Mouse (Mus musculus): ENCODE results near the gene Enpp1.

Gene Enpp1

DNA sequence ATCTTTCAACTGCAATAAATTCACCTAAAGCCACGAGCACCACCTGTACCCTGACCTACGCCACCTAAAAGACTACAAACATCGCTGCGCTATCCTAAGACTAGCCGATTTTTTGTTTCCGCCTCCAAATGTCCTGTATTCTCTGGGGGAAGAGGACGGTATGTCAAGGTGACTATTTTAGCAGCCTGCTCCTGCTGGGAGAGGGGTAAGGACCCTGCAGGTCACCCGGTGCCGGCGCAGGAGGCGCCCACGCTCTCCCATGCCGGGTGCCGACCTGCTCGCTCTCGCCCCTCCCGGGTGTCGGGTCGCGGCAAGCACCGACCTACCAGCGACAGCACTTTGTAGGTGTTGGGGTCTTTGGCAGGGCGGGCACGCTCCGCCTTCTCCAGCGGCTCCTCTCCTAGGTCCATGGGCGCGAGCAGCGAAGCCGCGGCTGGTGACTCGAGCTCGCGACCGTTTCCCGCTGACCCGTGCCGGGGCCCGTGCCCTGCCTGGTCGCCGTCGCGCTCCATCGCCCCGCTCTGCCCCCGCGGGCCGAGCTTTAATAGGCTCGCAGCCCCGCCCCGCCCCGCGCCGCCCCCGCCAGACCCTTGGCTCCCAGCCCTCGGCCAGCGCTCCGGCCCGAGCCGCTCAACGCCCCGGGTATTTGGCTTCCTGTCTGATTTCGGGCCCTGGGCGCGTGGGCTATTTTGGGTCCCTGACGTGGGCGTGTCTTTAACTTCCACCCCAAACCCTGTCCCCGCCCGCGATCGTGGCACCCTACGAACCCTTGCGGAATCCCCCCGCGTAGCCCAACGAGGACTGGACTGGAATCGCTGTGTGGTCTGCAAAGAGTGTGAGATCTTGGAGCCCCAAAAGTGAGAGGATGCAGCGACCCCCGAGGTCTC lies at the start of gene Enpp1:
Gene Enpp1, minus strand, starts transcription at position 680 of the 887 bp plus-strand sequence.
- no peak for DNase-seq (ENCODE audit: extremely low read depth, low read depth, low spot score)

DNA sequence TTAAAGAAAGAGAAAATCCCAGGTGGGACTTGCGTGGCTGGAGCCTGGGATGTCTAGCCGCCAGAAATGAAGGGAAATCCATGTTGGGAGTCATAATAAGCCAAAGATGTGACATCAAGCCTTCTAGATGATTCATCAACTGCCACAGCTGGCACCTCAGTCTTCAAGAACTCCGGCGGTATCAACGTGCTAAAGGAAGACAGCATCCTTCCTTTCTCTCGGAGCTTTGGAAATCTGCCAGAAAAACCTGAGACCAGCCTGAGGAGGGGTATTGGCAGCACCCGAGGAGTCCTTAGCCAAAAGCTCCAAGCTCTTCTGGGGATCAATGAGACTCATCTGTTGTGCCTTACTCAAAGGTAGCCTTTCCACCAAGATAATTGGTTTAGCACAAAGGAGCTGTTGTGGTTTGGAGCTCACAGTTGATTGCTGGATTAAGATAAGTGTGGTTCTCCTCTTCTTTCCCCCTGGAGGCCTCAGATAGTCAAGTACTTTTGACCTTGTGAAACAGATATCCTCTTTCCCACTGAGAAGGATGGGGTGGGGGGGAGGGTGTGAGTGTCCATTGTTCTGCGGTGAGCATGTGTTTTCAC lies 46.5 kb upstream of the Enpp1 start:
- no peak for DNase-seq (ENCODE audit: extremely low read depth, low read depth, low spot score)

DNA sequence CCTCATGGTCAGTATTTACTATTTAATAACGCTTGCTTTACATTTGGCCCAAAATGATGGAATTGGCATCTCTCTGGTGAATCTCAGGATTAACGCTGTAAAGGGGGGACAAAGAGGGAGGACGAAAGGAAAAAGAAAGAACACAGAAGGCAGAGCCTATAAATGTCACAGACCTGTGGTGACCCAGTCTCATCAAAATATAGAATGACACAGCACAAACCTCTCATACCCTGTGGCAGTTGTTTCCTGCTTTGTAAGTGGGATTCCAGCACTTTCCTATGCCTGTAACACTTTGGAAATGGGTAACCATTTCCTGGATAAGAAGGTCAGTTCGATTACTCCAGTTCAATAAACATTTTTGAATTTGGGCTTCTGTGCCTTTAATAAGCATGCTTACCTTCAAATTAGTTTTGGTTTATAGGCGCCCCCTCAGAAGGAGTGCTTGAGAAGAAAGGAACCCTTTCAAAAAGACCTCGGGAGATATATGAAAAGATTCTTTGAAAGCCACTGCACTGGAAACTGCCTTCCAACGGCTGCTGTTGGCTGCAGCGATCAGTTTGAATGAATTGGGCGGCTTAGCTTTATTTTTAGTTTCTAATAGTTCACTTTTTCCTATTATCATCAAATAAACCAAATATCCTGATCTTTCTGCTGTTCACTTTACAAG lies 43.0 kb upstream of the Enpp1 start:
- no peak for DNase-seq (ENCODE audit: extremely low read depth, low read depth, low spot score)

DNA sequence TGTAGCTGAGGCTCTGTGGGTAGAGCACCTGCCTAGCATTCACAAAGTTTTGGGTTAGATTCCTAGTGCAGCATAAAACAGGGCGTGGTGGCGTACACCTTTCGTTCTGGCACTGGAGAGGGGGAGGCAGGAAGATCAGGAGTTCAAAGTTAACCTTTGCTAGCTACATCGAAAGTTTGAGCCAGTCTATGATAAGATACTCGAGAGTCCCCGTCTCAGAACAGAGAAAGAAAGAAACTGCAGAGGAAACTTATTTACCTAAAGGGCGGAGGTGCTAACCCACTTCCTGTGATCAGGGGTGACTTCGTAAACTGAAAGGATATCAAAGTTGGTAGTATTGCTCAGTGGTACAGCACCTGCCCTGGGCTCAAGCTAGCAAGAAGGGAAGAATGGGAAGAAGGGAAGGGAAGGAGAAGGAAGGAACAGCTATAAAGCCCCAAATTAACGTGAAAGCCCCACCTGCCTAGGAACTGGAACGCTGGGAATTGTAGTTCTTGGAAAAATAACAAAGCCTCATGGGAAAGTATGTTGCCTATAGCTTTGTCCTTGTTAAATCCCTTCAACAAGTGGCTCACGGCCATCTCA lies 42.4 kb upstream of the Enpp1 start:
- no peak for DNase-seq (ENCODE audit: extremely low read depth, low read depth, low spot score)

DNA sequence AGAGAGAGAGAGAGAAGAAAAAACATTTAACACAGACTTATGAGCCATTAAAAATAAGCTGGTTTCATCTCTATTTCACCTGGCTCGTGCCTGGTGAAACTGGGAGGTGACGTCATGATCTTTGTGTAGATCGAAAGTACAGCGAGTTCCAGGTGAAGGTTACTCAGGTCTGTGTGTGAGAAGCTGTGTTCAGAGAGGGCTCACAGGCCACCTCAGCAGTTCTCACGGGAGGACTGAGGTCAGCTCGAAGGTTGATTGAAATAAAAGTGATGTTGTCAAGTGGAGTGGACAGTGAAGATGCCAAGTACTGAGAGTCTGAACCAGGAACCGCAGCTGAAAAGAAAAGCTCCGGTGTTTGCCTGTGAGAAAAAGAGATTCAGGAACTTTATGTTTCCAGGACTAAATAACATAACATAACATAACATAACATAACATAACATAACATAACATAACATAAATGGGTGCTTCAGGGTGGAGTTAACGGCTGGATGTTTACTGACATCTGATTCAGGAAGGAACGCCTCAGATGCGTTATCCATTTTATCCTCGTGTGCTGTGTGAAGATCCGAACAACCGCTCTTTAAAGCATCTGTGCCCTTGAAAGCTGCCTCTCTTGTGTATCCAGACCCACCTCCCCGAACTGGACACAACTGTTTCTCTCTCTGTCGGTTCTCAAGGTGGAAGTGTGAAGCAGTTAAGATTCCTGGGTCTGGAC lies 41.7 kb upstream of the Enpp1 start:
- DNase-seq (ENCODE audit: extremely low read depth, low read depth, low spot score), result no peak

DNA sequence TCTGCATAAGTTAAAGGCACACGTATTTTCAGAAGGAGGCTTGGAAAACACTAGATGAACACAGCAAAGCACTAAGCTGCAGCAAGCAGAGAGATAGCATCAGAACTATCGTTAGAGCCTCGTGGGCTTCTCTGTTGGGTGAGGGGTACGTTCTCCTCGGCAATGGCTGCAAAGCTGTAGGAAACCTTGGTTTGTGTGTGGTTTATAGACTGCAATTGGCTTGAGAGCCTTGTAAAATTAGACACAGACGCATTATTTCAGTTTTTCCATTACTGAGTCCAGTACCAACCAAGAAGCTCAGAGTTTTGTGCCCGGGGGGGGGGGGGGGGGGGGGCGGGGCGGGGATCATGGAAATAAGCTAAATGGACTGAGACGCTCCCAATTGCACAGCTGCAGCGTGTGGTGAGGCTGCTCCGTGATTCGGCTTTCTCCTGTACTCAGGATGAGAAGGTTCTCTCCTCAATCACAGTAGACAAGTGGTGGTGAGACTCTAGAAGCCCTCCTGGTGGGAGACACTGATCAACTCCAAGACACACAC lies 31.1 kb upstream of the Enpp1 start:
- no peak for DNase-seq (ENCODE audit: extremely low read depth, low read depth, low spot score)

DNA sequence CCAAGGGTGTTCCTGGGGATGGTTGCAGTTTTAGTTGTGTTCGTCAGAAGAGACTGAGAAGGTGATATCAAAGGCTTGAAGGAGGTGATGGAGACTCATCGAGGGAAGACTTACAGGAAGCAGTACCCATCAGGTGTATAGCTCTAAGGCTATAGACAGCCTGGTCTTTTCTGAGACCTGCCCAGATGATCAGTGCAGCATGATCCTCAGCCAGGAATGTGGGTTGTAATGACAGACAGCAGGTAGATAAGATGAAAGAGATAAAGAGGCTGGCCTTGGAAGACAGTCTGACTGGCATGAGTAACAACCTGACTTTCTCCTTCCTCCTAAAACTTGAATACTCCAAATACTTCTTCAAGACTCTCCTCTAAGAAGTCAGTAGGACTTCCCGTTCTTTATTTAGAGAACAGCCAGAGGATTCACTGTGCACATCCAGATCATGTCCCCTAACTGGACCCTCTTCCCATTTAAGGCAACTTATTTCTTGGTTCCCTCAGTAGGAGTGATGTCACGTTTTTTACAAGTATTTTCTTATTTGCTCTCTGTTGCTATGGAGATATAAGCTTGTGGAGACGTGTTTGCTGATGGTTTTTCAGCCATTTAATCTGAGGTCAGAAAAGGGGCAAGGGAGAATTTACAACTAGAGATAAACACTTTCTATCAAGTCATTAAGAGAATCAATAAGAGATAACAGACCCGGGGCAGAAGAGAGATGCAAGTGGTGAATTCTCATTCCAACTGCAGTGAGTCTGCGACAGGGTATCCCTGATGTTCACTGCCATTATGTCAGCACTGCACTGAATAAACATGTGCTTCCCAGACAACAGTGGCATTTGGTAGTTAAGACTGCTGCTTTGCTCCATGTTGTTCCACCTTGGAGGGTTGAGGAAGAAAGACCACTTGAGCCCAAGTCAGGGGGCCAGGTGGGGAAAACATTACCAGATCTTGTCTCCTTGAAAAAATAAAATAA lies 29.6 kb upstream of the Enpp1 start:
- no peak for DNase-seq (ENCODE audit: extremely low read depth, low read depth, low spot score)

DNA sequence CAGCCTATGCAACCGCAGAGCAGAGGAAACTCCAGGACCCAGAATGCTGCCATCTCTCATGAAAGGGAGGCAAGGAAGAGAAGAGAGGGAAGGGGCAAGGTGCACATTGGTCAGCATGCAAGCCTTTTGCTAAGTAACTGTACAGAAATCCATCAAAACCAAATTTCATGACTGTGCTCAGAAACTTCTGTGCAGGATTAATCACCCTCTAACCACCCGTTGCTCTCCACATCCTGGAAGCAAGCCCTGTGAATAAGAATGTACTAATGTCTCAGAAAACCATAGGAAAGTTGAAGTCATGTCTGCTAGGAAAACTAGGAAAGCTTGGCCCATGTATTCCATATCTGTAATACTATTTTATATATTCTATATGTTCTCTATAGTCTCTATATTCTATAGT lies 27.2 kb upstream of the Enpp1 start:
- DNase-seq (ENCODE audit: extremely low read depth, low read depth, low spot score), result no peak

DNA sequence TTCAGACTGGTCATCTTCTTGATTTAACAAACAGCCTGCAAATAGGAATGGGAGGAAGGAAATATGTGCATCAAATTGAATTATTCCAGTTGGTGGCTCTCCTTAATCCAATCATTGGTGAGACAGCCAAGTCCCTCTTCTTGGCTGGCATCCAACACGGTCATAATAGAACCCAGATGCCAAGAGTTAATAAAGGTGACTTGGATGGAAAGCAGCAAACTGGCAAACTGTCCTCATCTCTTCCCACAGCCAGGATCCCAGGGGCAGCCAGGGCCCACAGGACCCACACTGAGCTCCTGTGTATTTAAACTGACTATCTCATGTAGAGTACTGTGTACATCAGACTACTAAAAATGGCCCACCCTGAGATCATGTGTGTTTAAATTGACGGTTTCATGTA lies 26.5 kb upstream of the Enpp1 start:
- no peak for DNase-seq (ENCODE audit: extremely low read depth, low read depth, low spot score)

DNA sequence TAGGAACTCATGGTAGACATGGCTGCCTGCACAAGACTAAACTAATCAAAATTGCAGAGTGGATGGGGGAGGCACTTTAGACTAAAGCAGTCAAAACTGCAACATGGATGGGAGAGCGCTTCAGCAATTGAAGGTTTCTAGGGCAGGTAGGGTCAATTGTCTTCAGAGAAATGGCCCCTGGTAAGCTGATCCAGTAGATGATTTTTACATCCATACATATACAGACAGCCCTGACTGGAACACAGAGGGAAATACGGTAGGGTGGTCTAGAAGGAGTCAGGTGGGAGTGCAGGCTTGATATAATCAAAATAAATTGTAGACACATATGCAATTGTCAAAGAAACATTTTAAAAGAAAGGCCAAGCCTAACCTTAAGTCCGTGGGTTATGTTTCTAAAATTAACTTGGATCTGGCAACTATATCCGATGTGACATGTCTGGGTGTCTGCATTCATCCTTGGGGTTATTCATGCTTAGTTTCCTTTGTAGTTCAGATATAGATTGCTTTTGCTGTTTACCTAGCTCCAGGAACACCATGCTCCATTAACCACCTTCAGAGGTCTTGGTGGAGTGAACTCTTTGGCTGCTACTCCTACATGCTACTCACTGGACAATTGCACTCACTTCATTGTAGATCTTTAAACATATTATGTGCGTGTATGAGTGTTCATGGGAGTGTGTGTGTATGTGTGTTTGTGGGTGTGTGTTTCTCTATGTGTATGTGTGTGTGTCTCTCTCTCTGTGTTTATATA lies 23.2 kb upstream of the Enpp1 start:
- DNase-seq (ENCODE audit: extremely low read depth, low read depth, low spot score), result no peak

DNA sequence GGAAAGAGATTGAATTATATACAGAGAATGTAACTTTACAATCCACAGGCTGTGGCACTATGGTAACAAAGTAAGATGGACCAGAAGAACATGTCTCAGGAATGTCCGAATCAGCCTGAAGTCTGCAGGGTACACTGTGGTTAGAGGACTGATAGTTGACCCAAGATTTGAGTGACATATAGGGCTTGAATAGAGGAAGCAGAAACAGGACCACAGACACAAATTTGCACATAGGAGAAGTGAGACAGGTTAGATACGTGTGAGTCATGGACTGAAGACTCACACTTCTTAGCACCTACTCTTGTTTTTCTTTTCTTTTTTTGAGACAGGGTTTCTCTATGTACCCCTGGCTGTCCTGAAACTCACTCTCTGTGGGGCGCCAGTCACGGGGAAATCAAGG lies 15.5 kb upstream of the Enpp1 start:
- DNase-seq (ENCODE audit: extremely low read depth, low read depth, low spot score), result no peak

DNA sequence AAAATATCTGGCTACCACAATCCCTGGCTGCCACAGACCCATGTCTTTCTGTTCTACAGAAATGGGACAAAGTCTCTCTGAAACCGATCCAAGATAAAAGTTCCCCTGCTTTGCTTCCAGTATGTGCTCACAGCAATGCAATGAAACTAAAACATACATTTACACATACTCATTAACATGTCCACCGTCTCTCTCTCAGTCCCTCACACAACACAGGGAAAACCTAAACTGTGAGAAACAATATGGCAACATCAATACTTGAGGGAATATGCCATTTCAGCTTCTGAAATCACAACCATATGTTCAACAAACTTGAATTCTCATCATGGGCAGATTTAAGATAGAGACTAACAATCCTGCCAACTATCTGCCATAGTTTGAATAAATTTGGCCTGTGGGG lies 13.2 kb upstream of the Enpp1 start:
- no peak for DNase-seq (ENCODE audit: extremely low read depth, low read depth, low spot score)

DNA sequence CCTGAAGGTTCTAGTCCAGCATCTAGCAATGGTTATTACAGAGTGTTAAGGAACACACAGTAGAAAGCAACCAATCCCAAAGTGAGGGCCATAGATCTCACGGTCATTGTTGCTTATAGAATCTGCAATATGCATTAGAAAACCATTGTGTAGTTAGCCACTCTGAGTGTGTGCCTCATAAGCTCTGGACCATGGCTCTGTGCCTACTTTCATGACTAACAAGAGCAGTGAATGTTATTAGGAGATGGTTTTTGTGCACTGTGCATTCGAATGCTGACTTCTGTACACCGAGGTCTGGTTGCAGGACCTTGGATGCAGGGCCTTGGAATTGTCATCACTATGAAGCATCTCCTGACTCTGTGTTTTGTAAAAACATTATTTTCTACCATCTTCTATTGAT lies 9.9 kb upstream of the Enpp1 start:
- DNase-seq (ENCODE audit: extremely low read depth, low read depth, low spot score), result no peak

DNA sequence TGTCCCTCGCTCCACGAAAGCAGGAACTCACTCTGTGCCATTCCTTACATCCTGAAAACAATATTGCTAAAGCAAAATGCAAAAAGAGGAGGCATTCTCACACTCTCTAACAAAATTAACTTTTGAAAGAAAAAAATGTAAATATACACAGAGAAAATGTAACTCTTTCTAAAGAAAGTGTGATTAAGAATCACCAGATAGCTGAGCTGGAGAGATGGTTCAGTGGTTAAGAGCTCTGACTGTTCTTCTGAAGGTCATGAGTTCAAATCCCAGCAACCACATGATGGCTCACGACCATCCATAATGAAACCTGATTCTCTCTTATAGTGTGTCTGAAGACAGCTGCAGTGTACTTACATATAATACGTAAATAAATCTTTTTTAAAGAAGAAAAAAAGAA lies 7.4 kb upstream of the Enpp1 start:
- DNase-seq (ENCODE audit: extremely low read depth, low read depth, low spot score), result no peak

DNA sequence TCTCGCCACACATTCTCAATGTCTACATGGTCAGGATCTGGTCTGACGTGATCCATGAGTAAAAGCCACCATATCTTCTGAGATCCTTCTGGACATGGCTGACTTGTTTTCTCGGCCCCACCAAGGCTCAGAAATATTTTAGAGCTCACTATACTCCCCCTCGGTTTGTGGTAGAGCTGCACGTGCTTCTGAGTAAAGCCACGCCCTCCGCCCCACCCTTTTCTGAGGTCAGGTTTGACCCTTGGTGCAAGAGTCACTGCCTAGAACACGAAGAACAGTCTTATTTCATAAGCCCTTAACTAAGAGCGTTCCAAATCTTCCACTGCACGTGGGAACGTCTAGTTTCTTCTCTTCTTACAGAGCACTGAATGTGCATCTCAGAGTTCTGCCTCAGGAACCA lies 6.8 kb upstream of the Enpp1 start:
- DNase-seq (ENCODE audit: extremely low read depth, low read depth, low spot score), result no peak

DNA sequence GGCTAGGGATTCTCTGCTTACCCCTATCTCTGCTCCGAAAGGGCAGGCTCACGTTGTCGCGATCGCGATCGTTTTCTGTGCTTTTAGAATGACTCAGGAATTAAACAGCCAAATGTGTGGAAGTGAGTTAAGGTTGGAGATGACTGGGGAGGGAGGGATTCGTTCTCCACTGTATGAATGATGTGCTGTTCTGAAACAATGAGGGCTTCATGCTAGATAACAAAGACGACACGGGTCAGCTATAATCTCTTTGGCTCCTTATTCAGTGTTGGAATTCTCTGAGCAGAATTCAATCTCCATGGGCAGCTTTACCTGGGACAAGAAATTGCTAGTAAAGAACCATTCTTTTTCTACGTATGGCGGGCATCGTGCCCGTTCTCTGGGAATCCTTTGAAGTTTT lies 6.1 kb upstream of the Enpp1 start:
- DNase-seq (ENCODE audit: extremely low read depth, low read depth, low spot score), result no peak

DNA sequence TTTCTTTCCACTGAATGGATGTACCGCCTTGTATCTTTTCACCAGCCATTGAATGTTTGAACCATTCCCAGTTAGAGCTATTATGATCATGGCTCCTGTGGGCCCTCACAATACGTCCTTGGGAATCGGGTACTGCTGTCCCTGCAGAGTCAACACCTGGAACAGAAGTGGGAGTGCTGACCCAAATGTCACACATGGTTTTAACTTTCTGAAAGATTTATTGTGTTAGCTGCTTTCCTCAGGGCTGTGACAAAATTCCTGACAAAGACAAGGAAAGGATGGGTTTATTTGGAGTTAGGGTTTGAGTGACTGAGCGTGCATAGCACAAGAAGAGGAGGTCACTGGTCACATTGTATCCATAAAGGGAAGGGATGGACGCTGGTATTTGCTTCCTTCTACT lies 4.3 kb upstream of the Enpp1 start:
- no peak for DNase-seq (ENCODE audit: extremely low read depth, low read depth, low spot score)

DNA sequence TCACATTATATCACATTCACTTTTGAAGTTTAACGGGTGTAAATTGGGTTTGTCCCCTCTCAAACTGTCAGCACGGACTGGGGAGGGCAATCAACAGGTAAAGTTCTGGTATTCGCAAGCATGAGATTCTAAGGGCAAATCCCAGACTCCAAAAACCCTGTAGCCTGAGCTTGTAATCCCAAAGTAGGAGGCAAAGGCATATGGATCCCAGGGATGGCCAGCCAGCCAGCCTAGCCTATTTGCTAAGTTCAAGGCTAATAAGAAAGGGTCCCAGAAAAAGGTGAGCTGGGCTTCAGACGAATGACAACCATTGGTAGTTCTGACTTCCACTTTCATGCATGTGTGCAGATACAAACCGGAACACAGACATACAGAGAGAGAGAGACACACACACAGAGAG lies 942 bp upstream of the Enpp1 start:
- no peak for DNase-seq (ENCODE audit: extremely low read depth, low read depth, low spot score)

DNA sequence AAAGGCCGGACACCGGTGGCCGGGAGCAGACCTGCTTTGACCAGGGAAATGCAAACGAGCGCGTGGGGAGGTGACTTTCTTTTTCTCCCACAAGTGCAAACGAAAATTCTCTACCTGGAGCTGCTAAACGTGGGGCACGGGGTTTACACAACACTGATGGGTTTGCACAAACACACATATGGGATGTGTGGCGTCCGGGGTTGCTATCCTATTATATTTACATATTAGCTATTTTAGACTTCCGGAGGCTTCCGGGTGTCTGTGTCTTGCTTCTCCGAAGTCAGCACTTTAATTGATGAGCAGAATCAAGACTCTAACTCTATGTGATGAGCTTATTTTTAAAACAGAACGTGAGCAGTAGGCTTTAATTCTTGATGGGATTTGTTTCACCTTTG lies 405 bp upstream of the Enpp1 start:
- no peak for DNase-seq (ENCODE audit: extremely low read depth, low read depth, low spot score)

All from fat pad, adult 2 months (tissue).